Mouse (Mus musculus): ENCODE data around the gene Nodal. TPM values are rescaled to one million over a fixed set of nuclear protein-coding genes. Genes with fewer than 3 reads are reported as not detected.
A peak's percentile ranks its signal among the peaks of the same experiment; 100 is the strongest.

The Nodal gene
- total and polyA plus RNA-seq, 3 experiments = 0.04 to 0.10 TPM; not detected in 1

GRCm38 (mm10) chr10:61466873-61467272 is 49.1 kb downstream of the Nodal start:
- H3K27me3 ChIP-seq (ENCODE audit: control insufficient read depth, insufficient read depth, low read length) = no peaks in the 10 kb centered on the region
- intact Hi-C loops (cut with DNase I) = no loop called here
- H3K36me3 ChIP-seq (ENCODE audit: control insufficient read depth, insufficient read depth, low read length) = no peaks in the 10 kb centered on the region
- no peak overlapping the region for H3K9ac ChIP-seq (ENCODE audit: low read depth, low read length)
- no peaks in the 10 kb centered on the region for H3K79me2 ChIP-seq (replicated peaks; ENCODE audit: control insufficient read depth, insufficient read depth, low read length)
- H3K4me3 ChIP-seq = no peak overlapping the region
- WGBS = 27% methylated on average over 5 of the region's 5 CpGs
- no peak overlapping the region for H3K27ac ChIP-seq
- TF ChIP-seq CTCF (IDR thresholded peaks at IDR 0.05) (peak; percentile 79), POLR2A (IDR thresholded peaks at IDR 0.05; ENCODE audit: insufficient read depth, low read depth, low read length) (no peak)
- DNase-seq = no peak
- H3K4me1 ChIP-seq (ENCODE audit: control insufficient read depth, insufficient read depth, low read length) = no peaks in the 10 kb centered on the region

- Histone ChIP-seq H3K4me3 (no peak overlapping the region), H3K27me3 (ENCODE audit: control insufficient read depth, insufficient read depth, low read length) (no peaks in the 10 kb centered on the region), H3K4me1 (ENCODE audit: control insufficient read depth, insufficient read depth, low read length) (peaks cover 1% of the 10 kb centered on the region; the same call in 1 of the 2 replicates), H3K79me2 (replicated peaks; ENCODE audit: control insufficient read depth, insufficient read depth, low read length) (no peaks in the 10 kb centered on the region), H3K9ac (ENCODE audit: low read depth, low read length) (no peak overlapping the region), H3K36me3 (ENCODE audit: control insufficient read depth, insufficient read depth, low read length) (no peaks in the 10 kb centered on the region), H3K27ac (no peak overlapping the region)
- no peak for DNase-seq
- TF ChIP-seq POLR2A (IDR thresholded peaks at IDR 0.05; ENCODE audit: insufficient read depth, low read depth, low read length) (no peak), EP300 (IDR thresholded peaks at IDR 0.05; ENCODE audit: insufficient read depth, low read depth, low read length) (no peak), CTCF (IDR thresholded peaks at IDR 0.05) (no peak)
- WGBS = 62% methylated on average over 7 of the region's 7 CpGs
- intact Hi-C loops (cut with DNase I) = no loop called here
These were observed 51.1 kb downstream of the Nodal start for GRCm38 (mm10) chr10:61468900-61469299.

- Histone ChIP-seq H3K79me2 (replicated peaks; ENCODE audit: control insufficient read depth, insufficient read depth, low read length) (no peaks in the 10 kb centered on the region), H3K36me3 (ENCODE audit: control insufficient read depth, insufficient read depth, low read length) (no peaks in the 10 kb centered on the region; the same call in 1 of the 2 replicates), H3K27ac (peak overlapping the region; percentile 63), H3K27me3 (ENCODE audit: control insufficient read depth, insufficient read depth, low read length) (no peaks in the 10 kb centered on the region), H3K4me3 (no peak overlapping the region), H3K4me1 (ENCODE audit: control insufficient read depth, insufficient read depth, low read length) (peaks cover 5% of the 10 kb centered on the region), H3K9ac (ENCODE audit: low read depth, low read length) (no peak overlapping the region)
- WGBS = 50% methylated on average over 3 of the region's 3 CpGs
- peak; percentile 63 for TF ChIP-seq CTCF (IDR thresholded peaks at IDR 0.05)
- TF ChIP-seq POLR2A (IDR thresholded peaks at IDR 0.05; ENCODE audit: insufficient read depth, low read depth, low read length) = 0 out of 2 replicates have a peak, but pooled peaks have one; percentile 26
- peak; percentile 68 for TF ChIP-seq EP300 (IDR thresholded peaks at IDR 0.05; ENCODE audit: insufficient read depth, low read depth, low read length)
- DNase-seq = peak in 1 of 2 experiments; percentile 58
- intact Hi-C loops (cut with DNase I) = no loop called here
These were observed 55.9 kb downstream of the Nodal start for GRCm38 (mm10) chr10:61473640-61474039.

GRCm38 (mm10) chr10:61474344-61474743 is 56.6 kb downstream of the Nodal start:
- Histone ChIP-seq H3K27me3 (ENCODE audit: control insufficient read depth, insufficient read depth, low read length) (no peaks in the 10 kb centered on the region), H3K4me3 (no peak overlapping the region), H3K79me2 (replicated peaks; ENCODE audit: control insufficient read depth, insufficient read depth, low read length) (no peaks in the 10 kb centered on the region), H3K36me3 (ENCODE audit: control insufficient read depth, insufficient read depth, low read length) (no peaks in the 10 kb centered on the region; the same call in 1 of the 2 replicates), H3K27ac (peak overlapping the region; percentile 63), H3K9ac (ENCODE audit: low read depth, low read length) (no peak overlapping the region), H3K4me1 (ENCODE audit: control insufficient read depth, insufficient read depth, low read length) (peaks cover 5% of the 10 kb centered on the region)
- intact Hi-C loops (cut with DNase I) = no loop called here
- DNase-seq = no peak
- WGBS = 52% methylated on average over 1 of the region's 1 CpGs
- TF ChIP-seq EP300 (IDR thresholded peaks at IDR 0.05; ENCODE audit: insufficient read depth, low read depth, low read length) = no peak

Other genes with a start within 250 kb of the Nodal start
- not detected for gene Tbata, start 246.0 kb upstream of the Nodal start, total RNA-seq (2021)
- gene Tbata, start 246.0 kb upstream of the Nodal start, polyA plus RNA-seq (2012; rRNA removed) = 0.32 and 0.45 TPM in 2 replicates
- 1 to 10 TPM in 1 of 2 experiments, under 1 TPM in 1; 0.91 to 1.6 TPM for gene Adamts14, start 144.5 kb upstream of the Nodal start, total RNA-seq (2021)
- gene Adamts14, start 144.5 kb upstream of the Nodal start, polyA plus RNA-seq (2012; rRNA removed) = 1.2 and 1.3 TPM in 2 replicates
- gene Prf1, start 120.1 kb upstream of the Nodal start, total RNA-seq (2021) = under 1 TPM; 0.23 to 0.32 TPM
- 0.12 and 1.3 TPM in 2 replicates for gene Prf1, start 120.1 kb upstream of the Nodal start, polyA plus RNA-seq (2012; rRNA removed)
- gene Pald1, start 34.4 kb upstream of the Nodal start, total RNA-seq (2021) = 10 to 100 TPM; 15.3 to 17.6 TPM
- 17.7 and 20.4 TPM in 2 replicates for gene Pald1, start 34.4 kb upstream of the Nodal start, polyA plus RNA-seq (2012; rRNA removed)
- gene Eif4ebp2, start 34.7 kb downstream of the Nodal start, total RNA-seq (2021) = 10 to 100 TPM; 70.9 to 71.3 TPM
- 53.3 and 71.9 TPM in 2 replicates for gene Eif4ebp2, start 34.7 kb downstream of the Nodal start, polyA plus RNA-seq (2012; rRNA removed)
- gene Lrrc20, start 57.8 kb downstream of the Nodal start, total RNA-seq (2021) = 10 to 100 TPM; 29.9 to 32.0 TPM
- gene Lrrc20, start 57.8 kb downstream of the Nodal start, polyA plus RNA-seq (2012; rRNA removed) = 38.9 and 55.5 TPM in 2 replicates
- gene Npffr1, start 177.5 kb downstream of the Nodal start, total RNA-seq (2021) = under 1 TPM in 1 of 2 experiments, not detected in 1; 0.07 TPM
- 0.14 and 0.15 TPM in 2 replicates for gene Npffr1, start 177.5 kb downstream of the Nodal start, polyA plus RNA-seq (2012; rRNA removed)
- 10 to 100 TPM; 66.3 to 66.8 TPM for gene Ppa1, start 230.6 kb downstream of the Nodal start, total RNA-seq (2021)
- gene Ppa1, start 230.6 kb downstream of the Nodal start, polyA plus RNA-seq (2012; rRNA removed) = 33.9 and 41.2 TPM in 2 replicates